Mouse (Mus musculus): ENCODE measurements at regions not wholly inside any gene's neighbourhood (a gene's known extent, or its start where the extent isn't known, plus 50 kb on each side); places are given as distances from the start of the nearest gene placed in this dataset.

DNA sequence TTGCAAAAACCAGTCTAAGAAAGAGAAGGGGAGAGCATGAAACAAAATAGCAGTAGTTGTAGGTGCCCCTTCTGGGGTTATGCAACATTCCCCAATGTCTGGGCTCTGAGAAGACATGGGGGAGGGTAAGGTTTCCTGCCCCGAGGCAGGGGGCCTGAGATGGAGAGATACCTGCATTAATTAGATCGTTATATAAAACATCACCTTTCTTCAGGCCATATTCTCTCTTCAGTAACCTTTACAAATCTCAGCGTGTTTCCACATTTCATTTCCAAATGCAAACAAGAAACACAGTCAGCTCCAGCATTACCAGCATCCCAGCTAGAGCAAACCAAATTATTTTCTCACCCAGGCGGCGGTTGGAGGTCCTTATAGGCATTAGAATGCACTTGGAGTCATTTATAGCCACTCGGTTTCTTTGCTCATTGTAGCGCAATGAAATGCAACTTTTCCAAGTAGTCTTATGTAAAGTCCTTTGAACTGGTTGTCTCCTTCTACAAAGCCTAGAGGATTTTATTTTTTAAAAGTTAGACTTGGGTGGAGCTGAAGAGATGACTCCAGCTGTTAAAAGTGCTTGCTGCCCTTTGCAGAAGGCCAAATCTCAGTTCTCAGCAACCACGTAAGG is 63.4 kb upstream of the Arl15 start:
- Histone ChIP-seq H3K4me1 (ENCODE audit: control insufficient read depth in 1 of 2, insufficient read depth in 2 of 2) (no peaks in the 10 kb centered on the region), H3K27ac (ENCODE audit: insufficient read depth, low read depth) (no peak overlapping the region), H3K79me2 (replicated peaks; ENCODE audit: control insufficient read depth, extremely low read depth, insufficient read depth, poor library complexity, severe bottlenecking) (no peaks in the 10 kb centered on the region), H3K27me3 (replicated peaks) (no peaks in the 10 kb centered on the region), H3K4me2 (ENCODE audit: insufficient read depth, low read depth, poor library complexity, severe bottlenecking) (no peak overlapping the region), H3K36me3 (replicated peaks in 1 of 2; ENCODE audit: control insufficient read depth in 1 of 2, insufficient read depth in 1 of 2, low read length in 1 of 2) (no peaks in the 10 kb centered on the region), H3K9ac (ENCODE audit: insufficient read depth, low read depth) (no peak overlapping the region), H3K9me3 (replicated peaks; ENCODE audit: low read length) (no peaks in the 10 kb centered on the region), H3K4me3 (replicated peaks in 1 of 3; ENCODE audit: low read depth in 2 of 3, low read length in 2 of 3, poor library complexity in 1 of 3) (no peak overlapping the region)
- dilution Hi-C loops (cut with MboI; ENCODE audit: extremely low pct_ligation_motif_present, extremely low pct_unique_long_range_greater_than_20kb, low sequenced_read_pairs): no loop called here
- DNase-seq (ENCODE audit: extremely low read depth): no peak
- in situ Hi-C loops (cut with MboI; ENCODE audit: low pct_ligation_motif_present, low pct_unique_long_range_greater_than_20kb, low sequenced_read_pairs): no loop called here
- TF ChIP-seq PAX5 (IDR thresholded peaks at IDR 0.05; ENCODE audit: low read length): no peak
- TF ChIP-seq NELFE (IDR thresholded peaks at IDR 0.05; ENCODE audit: low read depth, low read length): no peak
- TF ChIP-seq MEF2A (IDR thresholded peaks at IDR 0.05; ENCODE audit: borderline replicate concordance, low read depth, low read length): no peak
- TF ChIP-seq GABPA (IDR thresholded peaks at IDR 0.05; ENCODE audit: insufficient replicate concordance, low read depth, low read length): no peak
- TF ChIP-seq TCF12 (IDR thresholded peaks at IDR 0.05; ENCODE audit: low read depth, low read length): no peak
- no peak for TF ChIP-seq MAX (IDR thresholded peaks at IDR 0.05; ENCODE audit: low read length)
- TF ChIP-seq USF2 (conservative IDR thresholded peaks at IDR 0.05; ENCODE audit: low read depth, low read length): no peak
- TF ChIP-seq SIN3A (IDR thresholded peaks at IDR 0.05; ENCODE audit: low read length): no peak
- no peak for TF ChIP-seq NRF1 (IDR thresholded peaks at IDR 0.05; ENCODE audit: low read depth, low read length)
- no peak for TF ChIP-seq E2F4 (IDR thresholded peaks at IDR 0.05; ENCODE audit: insufficient replicate concordance, low read depth, low read length)
- TF ChIP-seq MYC (IDR thresholded peaks at IDR 0.05; ENCODE audit: low read depth, low read length): no peak
- TF ChIP-seq CHD1 (IDR thresholded peaks at IDR 0.05; ENCODE audit: low read depth, low read length): no peak
- no peak for TF ChIP-seq USF1 (IDR thresholded peaks at IDR 0.05; ENCODE audit: low read depth, low read length)
- no peak for TF ChIP-seq MAFK (IDR thresholded peaks at IDR 0.05; ENCODE audit: insufficient replicate concordance, low read length)
- TF ChIP-seq KAT2A (IDR thresholded peaks at IDR 0.05; ENCODE audit: insufficient replicate concordance, low read length): no peak
- no peak for TF ChIP-seq TBP (conservative IDR thresholded peaks at IDR 0.05; ENCODE audit: low read depth, low read length)
- no peak for TF ChIP-seq ZMIZ1 (IDR thresholded peaks at IDR 0.05; ENCODE audit: low read depth, low read length)

DNA sequence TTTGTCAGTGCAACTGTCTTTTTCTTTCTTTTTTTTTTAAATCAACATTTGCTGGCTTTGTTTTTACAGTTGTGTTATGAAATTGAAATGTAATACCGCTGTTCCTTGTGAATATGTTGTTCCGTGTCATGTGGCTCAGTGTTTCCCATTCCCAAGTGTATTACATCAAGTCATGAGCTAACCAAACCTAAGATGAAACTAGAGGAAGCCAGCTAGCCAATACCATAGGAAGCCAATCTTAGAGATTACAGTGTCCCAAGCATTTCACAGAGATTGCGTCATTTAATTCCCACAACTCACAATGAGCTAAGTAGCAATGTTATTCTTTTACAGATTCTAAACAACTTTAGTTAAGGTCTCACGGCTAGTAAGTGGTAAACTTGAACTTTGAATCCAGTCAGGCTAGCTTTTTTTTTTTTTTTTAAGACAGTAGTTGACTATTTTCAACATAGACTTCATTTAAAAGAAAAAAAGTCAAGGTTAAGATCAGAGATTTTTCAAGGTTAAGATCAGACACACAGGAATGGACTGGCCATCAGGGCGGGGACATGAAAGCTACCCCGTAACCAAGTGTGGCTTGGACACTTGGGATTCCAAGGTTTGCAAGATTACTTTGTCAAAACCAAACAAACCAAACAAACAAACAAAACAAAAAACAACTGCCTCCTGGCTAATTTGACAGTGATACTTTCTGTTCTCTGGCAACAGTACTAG is 64.1 kb upstream of the Arl15 start:
- dilution Hi-C loops (cut with MboI; ENCODE audit: extremely low pct_ligation_motif_present, extremely low pct_unique_long_range_greater_than_20kb, low sequenced_read_pairs): no loop called here

More for the DNA sequence above, 64.1 kb upstream of the Arl15 start:
- no peak for TF ChIP-seq HCFC1 (IDR thresholded peaks at IDR 0.05; ENCODE audit: low read depth, low read length)
- TF ChIP-seq MAFK (IDR thresholded peaks at IDR 0.05; ENCODE audit: insufficient replicate concordance, low read length): 0 out of 2 replicates have a peak, but pooled peaks have one; percentile 37
- H3K9me3 ChIP-seq (replicated peaks; ENCODE audit: low read length): no peaks in the 10 kb centered on the region
- no peaks in the 10 kb centered on the region for H3K36me3 ChIP-seq (replicated peaks in 1 of 2; ENCODE audit: control insufficient read depth in 1 of 2, insufficient read depth in 1 of 2, low read length in 1 of 2)
- H3K27me3 ChIP-seq (replicated peaks): no peaks in the 10 kb centered on the region
- no peak overlapping the region for H3K4me2 ChIP-seq (ENCODE audit: insufficient read depth, low read depth, poor library complexity, severe bottlenecking)
- no peak overlapping the region for H3K27ac ChIP-seq (ENCODE audit: insufficient read depth, low read depth)
- H3K9ac ChIP-seq (ENCODE audit: insufficient read depth, low read depth): no peak overlapping the region
- H3K4me1 ChIP-seq (ENCODE audit: control insufficient read depth in 1 of 2, insufficient read depth in 2 of 2): no peaks in the 10 kb centered on the region
- no peak overlapping the region for H3K4me3 ChIP-seq (replicated peaks in 1 of 3; ENCODE audit: low read depth in 2 of 3, low read length in 2 of 3, poor library complexity in 1 of 3)
- H3K79me2 ChIP-seq (replicated peaks; ENCODE audit: control insufficient read depth, extremely low read depth, insufficient read depth, poor library complexity, severe bottlenecking): no peaks in the 10 kb centered on the region
- in situ Hi-C loops (cut with MboI; ENCODE audit: low pct_ligation_motif_present, low pct_unique_long_range_greater_than_20kb, low sequenced_read_pairs): no loop called here
- DNase-seq (ENCODE audit: extremely low read depth): no peak

All from CH12.LX (cell line).